Mouse (Mus musculus) kidney, postnatal 0 days (tissue): ENCODE measurements at regions not wholly inside any gene's neighbourhood (a gene's known extent, or its start where the extent isn't known, plus 50 kb on each side); places are given as distances from the start of the nearest gene placed in this dataset.
A peak's percentile ranks its signal among the peaks of the same experiment; 100 is the strongest.

Experiments
- ATAC-seq: fragments of 200-750 bp; cut with Nextera tagmentation; replicated peaks from 2 replicates; pipeline ENCODE4 v1.8.0; 2017; ENCODE audit warnings: low read depth, moderate number of reproducible peaks, moderate TSS enrichment, moderate library complexity; ENCODE audit not compliant: low FRiP score
- DNase-seq: peaks from one replicate; pipeline ENCODE4 v3.0.0-alpha.2; 2016; ENCODE audit warnings: low spot score
- H3K27ac ChIP-seq: fragments of 300-500 bp; sonication (generic); 2 replicates; pipeline ENCODE4 v1.5.1; 2014; ENCODE audit warnings: mild to moderate bottlenecking
- H3K27me3 ChIP-seq: fragments of 300-500 bp; sonication (generic); 2 replicates; pipeline ENCODE4 v1.6.1; 2014; ENCODE audit warnings: low read length, mixed read lengths; ENCODE audit not compliant: insufficient read depth
- H3K36me3 ChIP-seq: fragments of 300-500 bp; sonication (generic); 2 replicates; pipeline ENCODE4 v1.6.1; 2014; ENCODE audit warnings: low read length, mixed read lengths; ENCODE audit not compliant: insufficient read depth
- H3K4me1 ChIP-seq: fragments of 300-500 bp; sonication (generic); replicated peaks from 2 replicates; pipeline ENCODE4 v1.6.1; 2014; ENCODE audit warnings: antibody characterized with exemption, low read length, mixed read lengths; ENCODE audit not compliant: insufficient read depth
- H3K4me2 ChIP-seq: fragments of 300-500 bp; sonication (generic); 2 replicates; pipeline ENCODE4 v1.6.1; 2014; ENCODE audit warnings: mild to moderate bottlenecking, low read length, moderate library complexity, mixed read lengths
- H3K4me3 ChIP-seq: fragments of 300-500 bp; sonication (generic); replicated peaks from 2 replicates; pipeline ENCODE4 v1.5.1; 2014; ENCODE audit warnings: low read depth, low read length
- H3K9ac ChIP-seq: fragments of 300-500 bp; sonication (generic); 2 replicates; pipeline ENCODE4 v1.6.1; 2014; ENCODE audit warnings: low read depth, low read length
- H3K9me3 ChIP-seq: fragments of 300-500 bp; sonication (generic); replicated peaks from 2 replicates; pipeline ENCODE4 v1.6.1; 2016; ENCODE audit warnings: low read length, inconsistent platforms, mixed read lengths
- CTCF ChIP-seq: IDR thresholded peaks from 2 replicates; pipeline ENCODE4 v1.5.1; 2016; ENCODE audit warnings: antibody characterized with exemption, low read depth, mild to moderate bottlenecking, moderate library complexity
- WGBS: fragments of 180-500 bp; shearing (Covaris S2); extraction: QIAGEN DNeasy Blood & Tissue Kit; methylation state at CpG from one replicate; pipeline ENCODE4 v1.1.7; 2014; 5-methylcytosine and 5-hydroxymethylcytosine counted together

- 93% methylated on average over 1 of the region's 1 CpGs for WGBS
- no peak overlapping the region for H3K9ac ChIP-seq
- DNase-seq: no peak
- H3K4me3 ChIP-seq: no peak overlapping the region
- no peaks in the 10 kb centered on the region for H3K36me3 ChIP-seq
- H3K4me2 ChIP-seq: no peak overlapping the region
- no peaks in the 10 kb centered on the region for H3K4me1 ChIP-seq
- no peaks in the 10 kb centered on the region for H3K27me3 ChIP-seq
- ATAC-seq: no peak
- H3K27ac ChIP-seq: no peak overlapping the region
- TF ChIP-seq CTCF: no peak
- H3K9me3 ChIP-seq: no peaks in the 10 kb centered on the region
Observed at GRCm38 (mm10) chr1:6059090-6059489, 1251.4 kb downstream of the Gm37988 start.

GRCm38 (mm10) chr1:6076543-6076942, 1268.9 kb downstream of the Gm37988 start:
- no peaks in the 10 kb centered on the region for H3K4me1 ChIP-seq
- no peaks in the 10 kb centered on the region for H3K36me3 ChIP-seq
- DNase-seq: no peak
- no peak overlapping the region for H3K9ac ChIP-seq
- no peak overlapping the region for H3K27ac ChIP-seq
- no peaks in the 10 kb centered on the region for H3K27me3 ChIP-seq
- no peak for ATAC-seq
- TF ChIP-seq CTCF: no peak
- 43% methylated on average over 4 of the region's 4 CpGs for whole genome bisulfite sequencing
- no peak overlapping the region for H3K4me3 ChIP-seq
- no peak overlapping the region for H3K4me2 ChIP-seq
- no peaks in the 10 kb centered on the region for H3K9me3 ChIP-seq

GRCm38 (mm10) chr1:6081876-6082275, 1274.2 kb downstream of the Gm37988 start:
- DNase-seq: no peak
- Histone ChIP-seq H3K36me3 (no peaks in the 10 kb centered on the region), H3K27me3 (no peaks in the 10 kb centered on the region), H3K9me3 (no peaks in the 10 kb centered on the region), H3K4me1 (no peaks in the 10 kb centered on the region), H3K4me3 (no peak overlapping the region), H3K9ac (no peak overlapping the region), H3K4me2 (no peak overlapping the region), H3K27ac (no peak overlapping the region)
- 59% methylated on average over 2 of the region's 2 CpGs for WGBS
- no peak for ATAC-seq
- no peak for TF ChIP-seq CTCF

GRCm38 (mm10) chr1:6094162-6094934, 1286.7 kb downstream of the Gm37988 start:
- TF ChIP-seq CTCF: no peak
- Histone ChIP-seq H3K4me1 (no peaks in the 10 kb centered on the region), H3K36me3 (no peaks in the 10 kb centered on the region), H3K27me3 (no peaks in the 10 kb centered on the region), H3K9me3 (no peaks in the 10 kb centered on the region), H3K27ac (no peak overlapping the region), H3K4me3 (no peak overlapping the region), H3K4me2 (no peak overlapping the region), H3K9ac (no peak overlapping the region)
- DNase-seq (no peak), ATAC-seq (no peak)
- WGBS: 76% methylated on average over 3 of the region's 3 CpGs

- no peaks in the 10 kb centered on the region for H3K36me3 ChIP-seq
- H3K9ac ChIP-seq: no peak overlapping the region
- H3K4me2 ChIP-seq: no peak overlapping the region
- TF ChIP-seq CTCF: no peak
- 64% methylated on average over 1 of the region's 1 CpGs for WGBS
- no peak overlapping the region for H3K27ac ChIP-seq
- DNase-seq (no peak), ATAC-seq (no peak)
- no peak overlapping the region for H3K4me3 ChIP-seq
- no peaks in the 10 kb centered on the region for H3K4me1 ChIP-seq
- no peaks in the 10 kb centered on the region for H3K27me3 ChIP-seq
- no peaks in the 10 kb centered on the region for H3K9me3 ChIP-seq
Observed at GRCm38 (mm10) chr1:6117557-6117956, 1309.9 kb downstream of the Gm37988 start.

GRCm38 (mm10) chr1:6135066-6135465, 1327.4 kb downstream of the Gm37988 start:
- TF ChIP-seq CTCF: peak; percentile 71
- H3K27me3 ChIP-seq: no peaks in the 10 kb centered on the region
- no peak overlapping the region for H3K27ac ChIP-seq
- no peak overlapping the region for H3K9ac ChIP-seq
- H3K4me1 ChIP-seq: no peaks in the 10 kb centered on the region
- WGBS: 17% methylated on average over 3 of the region's 3 CpGs
- H3K4me2 ChIP-seq: no peak overlapping the region
- no peaks in the 10 kb centered on the region for H3K9me3 ChIP-seq
- DNase-seq: peak; percentile 47
- no peak overlapping the region for H3K4me3 ChIP-seq
- no peaks in the 10 kb centered on the region for H3K36me3 ChIP-seq
- no peak; the same call in 1 of the 2 replicates for ATAC-seq

GRCm38 (mm10) chr1:6140245-6140644, 1332.6 kb downstream of the Gm37988 start:
- Histone ChIP-seq H3K4me3 (no peak overlapping the region), H3K9me3 (no peaks in the 10 kb centered on the region), H3K4me2 (no peak overlapping the region), H3K9ac (no peak overlapping the region), H3K4me1 (no peaks in the 10 kb centered on the region), H3K36me3 (no peaks in the 10 kb centered on the region), H3K27me3 (no peaks in the 10 kb centered on the region), H3K27ac (no peak overlapping the region)
- ATAC-seq (no peak), DNase-seq (no peak)
- no peak for TF ChIP-seq CTCF
- WGBS: 81% methylated on average over 4 of the region's 4 CpGs
